Mouse (Mus musculus) ES-Bruce4 (cell line): Measurements from ENCODE around the gene Ttc16.

Source experiments
- CTCF ChIP-seq: IDR thresholded peaks from one replicate; pipeline ENCODE4 v1.8.1; 2011; ENCODE audit warnings: low read depth, low read length
- EP300 ChIP-seq: IDR thresholded peaks from 2 replicates; pipeline ENCODE4 v1.6.1; 2011; ENCODE audit warnings: low read depth, low read length; ENCODE audit not compliant: insufficient read depth

- TF ChIP-seq EP300 (no peak), CTCF (no peak)
Measured at GRCm38 (mm10) chr2:32728463-32728862, 47.0 kb downstream of the Ttc16 start.
